Mouse (Mus musculus) heart, embryonic 15.5 days (tissue): ENCODE data around the gene Gm1330. TPM values are rescaled to one million over a fixed set of nuclear protein-coding genes. Genes with fewer than 3 reads are reported as not detected.
"Not testable (repeated sequence)": the region's sequence is repeated elsewhere in the genome, so short reads cannot be mapped to it uniquely, and the experiment has no call there.

Experiments
- ATAC-seq: fragments of 200-750 bp; cut with Nextera tagmentation; replicated peaks from 2 replicates; pipeline ENCODE4 v1.8.0; 2017; ENCODE audit warnings: low read depth, moderate TSS enrichment; ENCODE audit not compliant: insufficient number of reproducible peaks, insufficient read depth, low FRiP score
- H3K27ac ChIP-seq: fragments of 300-500 bp; sonication (generic); 2 replicates; pipeline ENCODE4 v1.5.1; 2015; ENCODE audit warnings: mild to moderate bottlenecking, inconsistent platforms
- H3K27me3 ChIP-seq: fragments of 300-500 bp; sonication (generic); 2 replicates; pipeline ENCODE4 v1.6.1; 2015; ENCODE audit warnings: inconsistent platforms
- H3K36me3 ChIP-seq: fragments of 300-500 bp; sonication (generic); 2 replicates; pipeline ENCODE4 v1.6.1; 2015; ENCODE audit warnings: mild to moderate bottlenecking, inconsistent platforms
- H3K4me1 ChIP-seq: fragments of 300-500 bp; sonication (generic); replicated peaks from 2 replicates; pipeline ENCODE4 v1.6.1; 2015; ENCODE audit warnings: inconsistent platforms
- H3K4me2 ChIP-seq: fragments of 300-500 bp; sonication (generic); 2 replicates; pipeline ENCODE4 v1.6.1; 2015; ENCODE audit warnings: inconsistent platforms, mild to moderate bottlenecking, moderate library complexity
- H3K4me3 ChIP-seq: fragments of 300-500 bp; sonication (generic); 2 replicates; pipeline ENCODE4 v1.5.1; 2015; ENCODE audit warnings: mild to moderate bottlenecking, inconsistent platforms
- H3K9ac ChIP-seq: fragments of 300-500 bp; sonication (generic); 2 replicates; pipeline ENCODE4 v1.6.1; 2015; ENCODE audit warnings: mild to moderate bottlenecking, inconsistent platforms
- H3K9me3 ChIP-seq: fragments of 300-500 bp; sonication (generic); replicated peaks from 2 replicates; pipeline ENCODE4 v1.6.1; 2016; ENCODE audit warnings: inconsistent platforms
- WGBS: fragments of 180-500 bp; shearing (Covaris S2); methylation state at CpG from one replicate; pipeline ENCODE4 v1.1.7; 2015; ENCODE audit warnings: mixed read lengths; 5-methylcytosine and 5-hydroxymethylcytosine counted together
- polyA plus RNA-seq: library from polyadenylated mRNA; unstranded; fragments of >200 nt; fragmentation: Nextera tagmentation; extraction: Ambion mirVana; gene quantifications from 2 replicates; pipeline ENCODE4 v1.2.1, GENCODE M21; 2015

The Gm1330 gene
- not detected in 2 replicates for polyA plus RNA-seq

GRCm38 (mm10) chr2:149003151-149003550 lies at the start of gene Gm1330:
Gene Gm1330 (minus strand): TSS chr2:149003251.
- Histone ChIP-seq H3K36me3 (no peaks in the 10 kb centered on the region), H3K4me2 (no peak within 1 kb of the TSS), H3K4me1 (no peaks in the 10 kb centered on the region), H3K9ac (no peak within 1 kb of the TSS), H3K27ac (no peak within 1 kb of the TSS), H3K4me3 (no peak within 1 kb of the TSS), H3K27me3 (no peaks in the 10 kb centered on the region), H3K9me3 (no peaks in the 10 kb centered on the region)
- ATAC-seq = no peak

- H3K4me3 ChIP-seq, H3K4me2 ChIP-seq, H3K9me3 ChIP-seq, ATAC-seq, H3K27me3 ChIP-seq, H3K4me1 ChIP-seq, H3K9ac ChIP-seq, H3K36me3 ChIP-seq, H3K27ac ChIP-seq: not testable (repeated sequence)
- 64% methylated on average over 5 of the region's 5 CpGs for WGBS
These were observed 14.1 kb upstream of the Gm1330 start, which contains the start of gene Gm10750 for GRCm38 (mm10) chr2:149017137-149017536. Gene Gm10750 (minus strand): TSS chr2:149017237.

GRCm38 (mm10) chr2:149004826-149005225 lies 1.8 kb upstream of the Gm1330 start:
- Histone ChIP-seq H3K27me3 (no peaks in the 10 kb centered on the region), H3K27ac (no peak overlapping the region), H3K9me3 (no peaks in the 10 kb centered on the region), H3K4me2 (no peak overlapping the region), H3K9ac (no peak overlapping the region), H3K4me3 (no peak overlapping the region), H3K36me3 (no peaks in the 10 kb centered on the region), H3K4me1 (no peaks in the 10 kb centered on the region)
- ATAC-seq = no peak
- 66% methylated on average over 2 of the region's 2 CpGs for WGBS

GRCm38 (mm10) chr2:148995133-148995532 lies 7.9 kb downstream of the Gm1330 start:
- Histone ChIP-seq H3K4me2 (no peak overlapping the region), H3K27ac (no peak overlapping the region), H3K4me1 (no peaks in the 10 kb centered on the region), H3K4me3 (no peak overlapping the region), H3K9me3 (peaks cover 3% of the 10 kb centered on the region; the same call in 1 of the 2 replicates), H3K27me3 (no peaks in the 10 kb centered on the region), H3K9ac (no peak overlapping the region), H3K36me3 (no peaks in the 10 kb centered on the region)
- 83% methylated on average over 2 of the region's 2 CpGs for WGBS
- no peak for ATAC-seq

Other genes starting within 250 kb of the Gm1330 start
- not detected in 2 replicates for gene Cst11, start 231.8 kb downstream of the Gm1330 start, polyA plus RNA-seq
- gene 8030411F24Rik, start 221.2 kb downstream of the Gm1330 start, polyA plus RNA-seq = not detected in 2 replicates
- gene Cst12, start 213.9 kb downstream of the Gm1330 start, polyA plus RNA-seq = not detected in 2 replicates
- gene Cst8, start 204.5 kb downstream of the Gm1330 start, polyA plus RNA-seq = not detected in 2 replicates
- gene Cst13, start 183.2 kb downstream of the Gm1330 start, polyA plus RNA-seq = not detected in 2 replicates
- gene Cst9, start 168.1 kb downstream of the Gm1330 start, polyA plus RNA-seq = 2.9 and 5.3 TPM in 2 replicates
- gene 9230104L09Rik, start 138.2 kb downstream of the Gm1330 start, polyA plus RNA-seq = 0.49 and 0.53 TPM in 2 replicates
- 654 and 710 TPM in 2 replicates for gene Cst3, start 127.6 kb downstream of the Gm1330 start, polyA plus RNA-seq
- gene Gm10750, start 14.0 kb upstream of the Gm1330 start, polyA plus RNA-seq = not detected in 2 replicates